Mouse (Mus musculus) heart, adult 2 months (tissue): Measurements from ENCODE around the gene Sco1. TPM values are rescaled to one million over a fixed set of nuclear protein-coding genes. Genes with fewer than 3 reads are reported as not detected.
A peak's percentile ranks its signal among the peaks of the same experiment; 100 is the strongest.

Experiments
- DNase-seq, 2 experiments: peaks; one replicate each; pipeline ENCODE4 v3.0.0; 2021
- H3K27ac ChIP-seq: fragments of 200-600 bp; 2 replicates; pipeline ENCODE4 v1.8.1; 2022
- H3K27me3 ChIP-seq: fragments of 200-500 bp; 2 replicates; pipeline ENCODE4 v1.6.1; 2012; ENCODE audit warnings: mild to moderate bottlenecking, low read length, inconsistent platforms, mixed read lengths; ENCODE audit not compliant: control insufficient read depth, insufficient read depth
- H3K36me3 ChIP-seq: fragments of 200-500 bp; 2 replicates; pipeline ENCODE4 v1.6.1; 2012; ENCODE audit warnings: low read length, inconsistent platforms; ENCODE audit not compliant: control insufficient read depth, insufficient read depth
- H3K4me1 ChIP-seq: fragments of 200-500 bp; 2 replicates; pipeline ENCODE4 v1.6.1; 2011; ENCODE audit warnings: low read length; ENCODE audit not compliant: control insufficient read depth, insufficient read depth
- H3K4me3 ChIP-seq: fragments of 200-600 bp; 2 replicates; pipeline ENCODE4 v1.8.1; 2022
- H3K79me2 ChIP-seq: fragments of 200-500 bp; replicated peaks from 2 replicates; pipeline ENCODE4 v1.6.1; 2012; ENCODE audit warnings: mild to moderate bottlenecking, inconsistent platforms, low read length, moderate library complexity, mixed read lengths; ENCODE audit not compliant: control insufficient read depth, insufficient read depth
- H3K9ac ChIP-seq: fragments of 200-500 bp; 2 replicates; pipeline ENCODE4 v1.6.1; 2012; ENCODE audit warnings: low read depth, mild to moderate bottlenecking, control low read depth, inconsistent platforms, low read length, mixed read lengths
- CTCF ChIP-seq: fragments of 200-600 bp; IDR thresholded peaks from 2 replicates; pipeline ENCODE4 v1.8.1; 2022; ENCODE audit warnings: antibody characterized with exemption, mild to moderate bottlenecking, moderate library complexity
- EP300 ChIP-seq: fragments of 200-500 bp; IDR thresholded peaks from 2 replicates; pipeline ENCODE4 v1.6.1; 2011; ENCODE audit warnings: low read depth, low read length, control low read depth; ENCODE audit not compliant: insufficient read depth
- POLR2A ChIP-seq: fragments of 200-500 bp; IDR thresholded peaks from 2 replicates; pipeline ENCODE4 v1.6.1; 2011; ENCODE audit warnings: mild to moderate bottlenecking, low read depth, low read length, control low read depth; ENCODE audit not compliant: insufficient read depth
- WGBS: fragments of 180-500 bp; shearing (Covaris S2); methylation state at CpG from one replicate; pipeline ENCODE4 v1.1.7; 2018; 5-methylcytosine and 5-hydroxymethylcytosine counted together
- intact Hi-C: fragments of 180-260 bp; cut with DNase I; formaldehyde crosslinking; loops from one replicate; pipeline ENCODE4 v1.15.1; 2025
- polyA plus RNA-seq: library from polyadenylated mRNA; depleted of rRNA; stranded (reverse); fragments of >200 nt; gene quantifications from 2 replicates; pipeline ENCODE4 v1.2.3, GENCODE M21; 2012
- total RNA-seq, 2 experiments: library from RNA; stranded (reverse); gene quantifications; 2 replicates each; pipeline ENCODE4 v1.2.3; 2021

Sco1 gene
- total and polyA plus RNA-seq, 3 experiments, result 7.8 to 20.1 (median 18.3) TPM

DNA sequence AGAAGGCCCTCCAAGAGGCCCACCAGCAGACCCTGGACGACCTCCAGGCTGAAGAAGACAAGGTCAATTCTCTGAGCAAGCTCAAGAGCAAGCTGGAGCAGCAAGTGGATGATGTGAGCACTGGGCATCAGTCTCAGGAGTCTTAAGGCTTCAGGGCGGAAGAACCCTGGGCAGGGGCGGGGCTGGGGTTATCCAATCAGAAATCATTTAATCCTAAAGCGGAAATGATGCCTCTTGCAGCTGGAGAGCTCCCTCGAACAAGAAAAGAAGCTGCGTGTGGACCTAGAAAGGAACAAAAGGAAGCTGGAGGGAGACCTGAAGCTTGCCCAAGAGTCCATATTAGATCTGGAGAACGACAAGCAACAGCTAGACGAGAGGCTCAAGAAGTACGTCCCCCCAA lies 40.7 kb downstream of the Sco1 start:
- H3K27ac ChIP-seq, result no peak overlapping the region
- no peaks in the 10 kb centered on the region for H3K36me3 ChIP-seq
- H3K4me1 ChIP-seq, result no peaks in the 10 kb centered on the region
- no peak overlapping the region for H3K4me3 ChIP-seq
- H3K27me3 ChIP-seq, result peaks cover 4% of the 10 kb centered on the region; the same call in 1 of the 2 replicates
- H3K9ac ChIP-seq, result no peak overlapping the region
- intact Hi-C loops, result no loop called here
- WGBS, result 59% methylated on average over 9 of the region's 9 CpGs
- no peaks in the 10 kb centered on the region for H3K79me2 ChIP-seq
- DNase-seq, result no peak
- no peak for TF ChIP-seq POLR2A
- TF ChIP-seq CTCF, result no peak
- no peak for TF ChIP-seq EP300

DNA sequence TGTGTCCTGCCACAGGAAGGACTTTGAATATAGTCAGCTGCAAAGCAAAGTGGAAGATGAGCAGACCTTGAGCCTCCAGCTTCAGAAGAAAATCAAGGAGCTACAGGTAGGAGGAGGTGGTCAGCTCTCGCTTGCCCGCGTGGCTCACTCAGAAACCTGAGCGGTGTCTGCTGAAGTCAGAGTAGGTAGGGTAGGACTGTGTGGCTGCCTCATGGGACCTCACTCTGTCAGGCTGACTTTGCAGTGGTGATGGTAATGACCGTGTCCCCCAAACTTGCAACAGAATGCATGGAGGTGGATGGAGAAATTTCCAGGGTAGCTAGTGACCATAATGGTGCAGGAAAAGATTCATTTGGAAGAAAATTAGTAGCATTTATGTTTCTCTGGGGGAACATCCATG lies 41.2 kb downstream of the Sco1 start:
- Histone ChIP-seq H3K4me3 (no peak overlapping the region), H3K9ac (no peak overlapping the region), H3K4me1 (no peaks in the 10 kb centered on the region), H3K27me3 (peaks cover 4% of the 10 kb centered on the region; the same call in 1 of the 2 replicates), H3K79me2 (no peaks in the 10 kb centered on the region), H3K27ac (no peak overlapping the region), H3K36me3 (no peaks in the 10 kb centered on the region)
- DNase-seq, result no peak
- 98% methylated on average over 5 of the region's 5 CpGs for WGBS
- TF ChIP-seq CTCF (no peak), EP300 (no peak), POLR2A (no peak)
- intact Hi-C loops, result no loop called here

DNA sequence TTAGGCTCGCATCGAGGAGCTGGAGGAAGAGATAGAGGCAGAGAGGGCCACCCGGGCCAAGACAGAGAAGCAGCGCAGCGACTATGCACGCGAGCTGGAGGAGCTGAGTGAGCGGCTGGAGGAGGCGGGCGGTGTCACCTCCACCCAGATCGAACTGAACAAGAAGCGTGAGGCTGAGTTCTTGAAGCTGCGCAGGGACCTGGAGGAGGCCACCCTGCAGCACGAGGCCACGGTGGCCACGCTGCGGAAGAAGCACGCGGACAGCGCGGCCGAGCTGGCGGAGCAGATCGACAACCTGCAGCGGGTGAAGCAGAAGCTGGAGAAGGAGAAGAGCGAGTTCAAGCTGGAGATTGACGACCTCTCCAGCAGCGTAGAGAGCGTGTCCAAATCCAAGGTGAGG lies 42.0 kb downstream of the Sco1 start:
- no peaks in the 10 kb centered on the region for H3K79me2 ChIP-seq
- peaks cover 4% of the 10 kb centered on the region; the same call in 1 of the 2 replicates for H3K27me3 ChIP-seq
- no peak overlapping the region for H3K9ac ChIP-seq
- no peak for TF ChIP-seq EP300
- no peak for TF ChIP-seq POLR2A
- no peak for TF ChIP-seq CTCF
- H3K27ac ChIP-seq, result no peak overlapping the region
- H3K36me3 ChIP-seq, result no peaks in the 10 kb centered on the region
- no peak overlapping the region for H3K4me3 ChIP-seq
- intact Hi-C loops, result no loop called here
- no peak for DNase-seq
- 54% methylated on average over 29 of the region's 29 CpGs for WGBS
- H3K4me1 ChIP-seq, result no peaks in the 10 kb centered on the region

GRCm38 (mm10) chr11:67097709-67098108 lies 45.2 kb downstream of the Sco1 start:
- Histone ChIP-seq H3K4me1 (no peaks in the 10 kb centered on the region), H3K27me3 (peaks cover 4% of the 10 kb centered on the region; the same call in 1 of the 2 replicates), H3K79me2 (no peaks in the 10 kb centered on the region), H3K36me3 (no peaks in the 10 kb centered on the region), H3K4me3 (no peak overlapping the region), H3K9ac (no peak overlapping the region), H3K27ac (no peak overlapping the region)
- TF ChIP-seq POLR2A (no peak), CTCF (no peak), EP300 (no peak)
- intact Hi-C loops, result no loop called here
- DNase-seq, result no peak
- WGBS, result 88% methylated on average over 10 of the region's 10 CpGs

GRCm38 (mm10) chr11:67098427-67098826 lies 46.0 kb downstream of the Sco1 start:
- H3K79me2 ChIP-seq, result no peaks in the 10 kb centered on the region
- TF ChIP-seq EP300 (no peak), CTCF (no peak), POLR2A (no peak)
- H3K4me1 ChIP-seq, result no peaks in the 10 kb centered on the region
- no peaks in the 10 kb centered on the region for H3K36me3 ChIP-seq
- H3K27me3 ChIP-seq, result peaks cover 4% of the 10 kb centered on the region; the same call in 1 of the 2 replicates
- no peak overlapping the region for H3K27ac ChIP-seq
- no peak for DNase-seq
- intact Hi-C loops, result no loop called here
- H3K4me3 ChIP-seq, result no peak overlapping the region
- H3K9ac ChIP-seq, result no peak overlapping the region
- WGBS, result 73% methylated on average over 11 of the region's 11 CpGs

DNA sequence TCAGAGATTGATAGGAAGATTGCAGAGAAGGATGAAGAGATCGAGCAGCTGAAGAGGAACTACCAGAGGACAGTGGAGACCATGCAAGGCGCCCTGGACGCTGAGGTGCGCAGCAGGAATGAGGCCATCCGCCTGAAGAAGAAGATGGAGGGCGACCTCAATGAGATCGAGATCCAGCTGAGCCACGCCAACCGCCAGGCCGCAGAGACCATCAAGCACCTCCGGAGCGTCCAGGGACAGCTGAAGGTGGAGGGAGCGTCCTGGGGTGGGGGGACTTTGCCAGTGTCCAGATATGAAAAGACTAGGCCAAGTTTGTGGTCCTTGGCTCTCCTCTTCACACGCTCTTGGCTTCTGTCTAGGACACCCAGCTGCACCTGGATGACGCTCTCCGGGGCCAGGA lies 46.8 kb downstream of the Sco1 start:
- Histone ChIP-seq H3K36me3 (no peaks in the 10 kb centered on the region), H3K27ac (no peak overlapping the region), H3K4me1 (no peaks in the 10 kb centered on the region), H3K9ac (no peak overlapping the region), H3K79me2 (no peaks in the 10 kb centered on the region), H3K27me3 (peaks cover 4% of the 10 kb centered on the region; the same call in 1 of the 2 replicates), H3K4me3 (no peak overlapping the region)
- intact Hi-C loops, result no loop called here
- WGBS, result 90% methylated on average over 16 of the region's 16 CpGs
- TF ChIP-seq POLR2A, result no peak
- TF ChIP-seq EP300, result no peak
- no peak for TF ChIP-seq CTCF
- no peak for DNase-seq

DNA sequence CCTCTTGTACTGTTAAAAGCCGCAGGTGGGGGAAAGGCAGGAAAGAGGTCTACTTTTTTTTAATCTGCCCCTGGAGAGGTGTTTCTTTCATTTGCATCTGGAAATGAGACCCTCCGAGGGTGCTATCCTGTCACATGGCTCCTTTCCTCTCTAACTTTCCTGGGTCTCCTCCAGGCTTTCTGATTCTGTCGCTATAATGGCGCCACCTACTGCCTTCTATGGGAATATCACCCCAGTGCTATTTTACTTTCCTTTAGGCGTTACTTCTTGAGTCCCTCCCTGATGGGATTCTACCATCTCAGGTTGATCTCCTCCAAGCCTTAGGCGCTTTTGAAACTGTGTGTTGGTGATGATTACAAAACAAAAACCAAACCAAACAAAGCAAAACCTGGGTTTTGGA lies 47.7 kb downstream of the Sco1 start:
- 26% methylated on average over 6 of the region's 6 CpGs for WGBS
- no peaks in the 10 kb centered on the region for H3K4me1 ChIP-seq
- TF ChIP-seq POLR2A (no peak), EP300 (no peak), CTCF (peak; percentile 78)
- intact Hi-C loops, result loop anchor here (5.0 kb wide), 1 partner anchor 78 kb away; no protein-coding TSS in a partner anchor
- no peak overlapping the region for H3K4me3 ChIP-seq
- no peak overlapping the region for H3K27ac ChIP-seq
- H3K9ac ChIP-seq, result no peak overlapping the region
- DNase-seq, result no peak
- no peaks in the 10 kb centered on the region for H3K36me3 ChIP-seq
- H3K79me2 ChIP-seq, result no peaks in the 10 kb centered on the region
- 0 out of 2 replicates have a peak, but pooled peaks cover 2% of the 10 kb centered on the region for H3K27me3 ChIP-seq
